Mouse (Mus musculus): ENCODE data around the gene Exoc4. TPM values are rescaled to one million over a fixed set of nuclear protein-coding genes. Genes with fewer than 3 reads are reported as not detected.

Exoc4 gene
- polyA plus RNA-seq, 1 experiment from 2014 or later, result 9.5 TPM

DNA sequence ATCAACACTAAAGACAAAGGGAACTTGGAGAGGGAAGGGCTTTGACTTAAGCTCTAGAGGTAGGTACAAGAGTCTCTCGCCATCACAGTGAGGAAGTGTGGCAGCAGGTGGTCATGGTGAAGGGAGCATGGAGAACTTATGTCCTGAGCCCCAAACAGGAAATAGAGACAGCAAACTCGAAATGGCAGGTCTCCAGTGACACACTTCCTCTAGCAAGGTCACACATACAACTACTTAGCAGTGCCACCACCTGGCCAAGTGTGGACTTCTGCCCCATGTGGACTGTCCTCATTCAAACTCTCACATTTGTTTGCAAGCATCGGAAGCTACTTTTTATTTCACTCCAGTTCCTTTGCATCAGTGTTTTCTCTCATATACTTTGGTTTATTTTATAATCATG is 74.0 kb downstream of the Exoc4 start:
- no peak for TF ChIP-seq EP300 (optimal IDR thresholded peaks at IDR 0.05)
- TF ChIP-seq CTCF (IDR thresholded peaks at IDR 0.05; ENCODE audit: low read depth), result peak; percentile 20; the same call in 1 of the 2 replicates
- no peaks in the 10 kb centered on the region for H3K4me1 ChIP-seq (replicated peaks; ENCODE audit: control insufficient read depth, insufficient read depth)
- DNase-seq (ENCODE audit: low spot score) (no peak), ATAC-seq (ENCODE audit: low FRiP score, low TSS enrichment) (no peak)
- H3K9ac ChIP-seq (ENCODE audit: low read length), result no peak overlapping the region
- no peaks in the 10 kb centered on the region for H3K36me3 ChIP-seq (ENCODE audit: control insufficient read depth, insufficient read depth, low read length)
- H3K27me3 ChIP-seq (ENCODE audit: control insufficient read depth, insufficient read depth, low read length), result no peaks in the 10 kb centered on the region
- H3K9me3 ChIP-seq (ENCODE audit: control insufficient read depth, low read length), result no peaks in the 10 kb centered on the region
- no peak overlapping the region for H3K4me3 ChIP-seq (ENCODE audit: low read depth, low read length)
- no peak overlapping the region for H3K4me2 ChIP-seq (replicated peaks; ENCODE audit: low read depth)
- H3K27ac ChIP-seq (replicated peaks), result no peak overlapping the region
- WGBS, result 73% methylated on average over 3 of the region's 3 CpGs

DNA sequence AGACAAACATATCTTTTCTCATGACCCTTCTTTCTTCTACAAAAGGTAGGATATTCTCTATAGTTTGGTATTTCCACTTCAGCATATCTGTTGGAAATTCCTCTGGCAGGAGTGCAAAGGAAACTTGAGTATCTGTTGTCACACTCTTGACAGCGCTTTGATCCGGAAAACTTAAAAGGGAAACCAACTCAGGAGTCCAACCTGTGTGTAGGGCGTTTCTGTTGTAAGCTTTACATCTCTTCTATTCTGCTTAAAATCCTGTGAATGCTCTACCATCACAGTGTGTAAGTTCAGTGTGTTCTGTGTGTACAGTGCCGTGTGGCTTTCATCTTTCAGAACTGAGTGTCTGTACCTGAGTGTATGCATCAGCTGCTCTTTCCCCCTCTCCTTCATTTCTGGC is 74.5 kb downstream of the Exoc4 start:
- WGBS, result 73% methylated on average over 4 of the region's 4 CpGs
- no peak overlapping the region for H3K4me3 ChIP-seq (ENCODE audit: low read depth, low read length)
- H3K9me3 ChIP-seq (ENCODE audit: control insufficient read depth, low read length), result no peaks in the 10 kb centered on the region
- no peaks in the 10 kb centered on the region for H3K4me1 ChIP-seq (replicated peaks; ENCODE audit: control insufficient read depth, insufficient read depth)
- no peaks in the 10 kb centered on the region for H3K27me3 ChIP-seq (ENCODE audit: control insufficient read depth, insufficient read depth, low read length)
- ATAC-seq (ENCODE audit: low FRiP score, low TSS enrichment) (no peak), DNase-seq (ENCODE audit: low spot score) (no peak)
- TF ChIP-seq EP300 (optimal IDR thresholded peaks at IDR 0.05), result no peak
- TF ChIP-seq CTCF (IDR thresholded peaks at IDR 0.05; ENCODE audit: low read depth), result no peak
- no peak overlapping the region for H3K9ac ChIP-seq (ENCODE audit: low read length)
- H3K27ac ChIP-seq (replicated peaks), result no peak overlapping the region
- H3K36me3 ChIP-seq (ENCODE audit: control insufficient read depth, insufficient read depth, low read length), result no peaks in the 10 kb centered on the region
- H3K4me2 ChIP-seq (replicated peaks; ENCODE audit: low read depth), result no peak overlapping the region

GRCm38 (mm10) chr6:33328326-33328725 is 79.4 kb downstream of the Exoc4 start:
- H3K4me2 ChIP-seq (replicated peaks; ENCODE audit: low read depth), result no peak overlapping the region
- ATAC-seq (ENCODE audit: low FRiP score, low TSS enrichment) (no peak), DNase-seq (ENCODE audit: low spot score) (no peak)
- H3K9ac ChIP-seq (ENCODE audit: low read length), result no peak overlapping the region
- H3K9me3 ChIP-seq (ENCODE audit: control insufficient read depth, low read length), result no peaks in the 10 kb centered on the region
- no peak overlapping the region for H3K4me3 ChIP-seq (ENCODE audit: low read depth, low read length)
- H3K4me1 ChIP-seq (replicated peaks; ENCODE audit: control insufficient read depth, insufficient read depth), result no peaks in the 10 kb centered on the region
- no peak overlapping the region for H3K27ac ChIP-seq (replicated peaks)
- H3K36me3 ChIP-seq (ENCODE audit: control insufficient read depth, insufficient read depth, low read length), result peaks cover 3% of the 10 kb centered on the region; the same call in 1 of the 2 replicates
- H3K27me3 ChIP-seq (ENCODE audit: control insufficient read depth, insufficient read depth, low read length), result no peaks in the 10 kb centered on the region
- no peak for TF ChIP-seq EP300 (optimal IDR thresholded peaks at IDR 0.05)
- TF ChIP-seq CTCF (IDR thresholded peaks at IDR 0.05; ENCODE audit: low read depth), result no peak
- 69% methylated on average over 1 of the region's 1 CpGs for WGBS

- no peaks in the 10 kb centered on the region for H3K4me1 ChIP-seq (replicated peaks; ENCODE audit: control insufficient read depth, insufficient read depth)
- no peaks in the 10 kb centered on the region for H3K36me3 ChIP-seq (ENCODE audit: control insufficient read depth, insufficient read depth, low read length)
- TF ChIP-seq CTCF (IDR thresholded peaks at IDR 0.05; ENCODE audit: low read depth), result no peak
- no peak for TF ChIP-seq EP300 (optimal IDR thresholded peaks at IDR 0.05)
- 30% methylated on average over 1 of the region's 1 CpGs for WGBS
- no peak overlapping the region for H3K9ac ChIP-seq (ENCODE audit: low read length)
- H3K4me3 ChIP-seq (ENCODE audit: low read depth, low read length), result no peak overlapping the region
- H3K27ac ChIP-seq (replicated peaks), result no peak overlapping the region
- no peaks in the 10 kb centered on the region for H3K27me3 ChIP-seq (ENCODE audit: control insufficient read depth, insufficient read depth, low read length)
- DNase-seq (ENCODE audit: low spot score), result no peak
- H3K4me2 ChIP-seq (replicated peaks; ENCODE audit: low read depth), result no peak overlapping the region
- no peaks in the 10 kb centered on the region for H3K9me3 ChIP-seq (ENCODE audit: control insufficient read depth, low read length)
- no peak for ATAC-seq (ENCODE audit: low FRiP score, low TSS enrichment)
Measured at GRCm38 (mm10) chr6:33347088-33347775, 98.3 kb downstream of the Exoc4 start.

DNA sequence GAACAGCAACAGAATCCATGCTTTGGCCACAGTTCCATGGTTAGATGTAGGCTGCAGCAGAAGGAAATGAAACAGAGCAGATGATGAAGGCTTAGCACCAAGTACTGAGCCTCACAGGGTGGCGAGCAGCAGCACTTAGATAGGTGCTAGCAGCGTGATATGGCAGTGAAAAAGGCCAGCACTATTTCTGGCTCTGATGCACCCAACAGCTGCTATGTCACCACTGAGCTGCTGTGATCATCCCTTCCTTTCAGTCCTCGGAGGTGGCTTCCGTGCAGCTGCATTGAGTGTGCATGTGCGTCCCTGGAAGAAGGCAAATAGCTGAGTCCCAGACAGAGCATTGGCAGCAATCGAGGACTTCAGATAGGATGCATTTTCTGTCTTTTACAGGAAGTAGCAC is 112.7 kb downstream of the Exoc4 start:
- no peaks in the 10 kb centered on the region for H3K4me1 ChIP-seq (replicated peaks; ENCODE audit: control insufficient read depth, insufficient read depth)
- no peak overlapping the region for H3K4me3 ChIP-seq (ENCODE audit: low read depth, low read length)
- 77% methylated on average over 6 of the region's 6 CpGs for WGBS
- H3K27me3 ChIP-seq (ENCODE audit: control insufficient read depth, insufficient read depth, low read length), result no peaks in the 10 kb centered on the region
- H3K27ac ChIP-seq (replicated peaks), result no peak overlapping the region
- no peak overlapping the region for H3K4me2 ChIP-seq (replicated peaks; ENCODE audit: low read depth)
- H3K36me3 ChIP-seq (ENCODE audit: control insufficient read depth, insufficient read depth, low read length), result no peaks in the 10 kb centered on the region
- DNase-seq (ENCODE audit: low spot score) (no peak), ATAC-seq (ENCODE audit: low FRiP score, low TSS enrichment) (no peak)
- TF ChIP-seq EP300 (optimal IDR thresholded peaks at IDR 0.05), result no peak
- TF ChIP-seq CTCF (IDR thresholded peaks at IDR 0.05; ENCODE audit: low read depth), result no peak
- H3K9me3 ChIP-seq (ENCODE audit: control insufficient read depth, low read length), result no peaks in the 10 kb centered on the region
- no peak overlapping the region for H3K9ac ChIP-seq (ENCODE audit: low read length)

GRCm38 (mm10) chr6:33380517-33380916 is 131.6 kb downstream of the Exoc4 start:
- H3K27ac ChIP-seq (replicated peaks), result no peak overlapping the region
- H3K36me3 ChIP-seq (ENCODE audit: control insufficient read depth, insufficient read depth, low read length), result no peaks in the 10 kb centered on the region
- TF ChIP-seq EP300 (optimal IDR thresholded peaks at IDR 0.05) (no peak), CTCF (IDR thresholded peaks at IDR 0.05; ENCODE audit: low read depth) (no peak)
- H3K4me3 ChIP-seq (ENCODE audit: low read depth, low read length), result no peak overlapping the region
- DNase-seq (ENCODE audit: low spot score) (peak; percentile 17), ATAC-seq (ENCODE audit: low FRiP score, low TSS enrichment) (no peak)
- no peaks in the 10 kb centered on the region for H3K27me3 ChIP-seq (ENCODE audit: control insufficient read depth, insufficient read depth, low read length)
- no peaks in the 10 kb centered on the region for H3K4me1 ChIP-seq (replicated peaks; ENCODE audit: control insufficient read depth, insufficient read depth)
- no peak overlapping the region for H3K9ac ChIP-seq (ENCODE audit: low read length)
- H3K9me3 ChIP-seq (ENCODE audit: control insufficient read depth, low read length), result no peaks in the 10 kb centered on the region
- whole genome bisulfite sequencing, result 58% methylated on average over 3 of the region's 3 CpGs
- no peak overlapping the region for H3K4me2 ChIP-seq (replicated peaks; ENCODE audit: low read depth)
